Mouse (Mus musculus): Measurements from ENCODE around the gene Inmt.

- TF ChIP-seq CTCF (conservative IDR thresholded peaks at IDR 0.05; ENCODE audit: low read length) (no peak), NANOG (IDR thresholded peaks at IDR 0.05; ENCODE audit: borderline replicate concordance, low read length) (no peak), POU5F1 (IDR thresholded peaks at IDR 0.05; ENCODE audit: borderline replicate concordance, low read length) (no peak)
These were observed 13.5 kb downstream of the Inmt start for GRCm38 (mm10) chr6:55161311-55161761.

All from E14TG2a.4 (cell line).